In the genomic region with DNA sequence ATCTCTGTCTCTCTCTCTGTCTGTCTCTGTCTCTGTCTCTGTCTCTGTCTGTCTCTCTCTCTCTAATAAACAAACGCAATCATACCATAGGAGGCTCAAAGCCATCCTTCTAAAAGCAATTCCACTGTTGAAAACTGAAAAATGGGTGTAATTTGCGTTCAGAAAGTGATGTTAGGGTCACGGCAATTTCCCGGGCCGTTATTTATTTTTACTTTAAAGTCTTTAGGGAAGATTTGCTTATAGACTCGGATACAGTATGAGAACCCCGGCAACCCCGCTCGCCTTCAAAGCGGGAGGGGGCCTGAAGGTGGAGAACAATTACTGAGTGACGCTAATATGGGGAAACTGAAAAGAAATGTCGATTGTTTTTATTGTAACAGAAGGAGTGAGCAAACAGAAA, we compare ENCODE assay signal across 14 mouse cellular contexts. TPM values are rescaled to one million over a fixed set of nuclear protein-coding genes. Genes with fewer than 3 reads are reported as not detected.
A peak's percentile ranks its signal among the peaks of the same experiment; 100 is the strongest.
DNase-seq lines count a peak whose midpoint lies in the region; ATAC-seq and TF ChIP-seq lines count a peak whose summit lies in the region.
"Had no signal": no experiment of that assay in that cellular context is flagged by ENCODE, and none has a peak within 500 bp of the region (broad histone marks: within the 10 kb centered on the region; RNA-seq: fewer than 3 reads in every experiment).

No protein-coding gene starts in this region.

- WGBS in heart, postnatal 0 days: 6% methylated on average over 12 of the region's 12 CpGs
- 2% methylated on average over 12 of the region's 12 CpGs for WGBS in midbrain, embryonic 11.5 days
- WGBS in midbrain, embryonic 16.5 days: 1% methylated on average over 12 of the region's 12 CpGs
- 1% methylated on average over 12 of the region's 12 CpGs for WGBS in limb, embryonic 10.5 days
- WGBS in stomach, embryonic 15.5 days: 3% methylated on average over 12 of the region's 12 CpGs

- H3K27ac ChIP-seq in heart, postnatal 0 days (ENCODE audit: low read depth): no peak overlapping the region
- no peak overlapping the region for H3K27ac ChIP-seq in midbrain, embryonic 11.5 days (ENCODE audit: low read depth, low read length)
- H3K27ac ChIP-seq in midbrain, embryonic 16.5 days (ENCODE audit: low read length): no peak overlapping the region
- no peak overlapping the region for H3K27ac ChIP-seq in limb, embryonic 10.5 days
- H3K27ac ChIP-seq in stomach, embryonic 15.5 days: no peak overlapping the region
- H3K27ac ChIP-seq: macrophage had no signal

- no peak for TF ChIP-seq EP300 in heart, postnatal 0 days (IDR thresholded peaks at IDR 0.05; ENCODE audit: low read depth)

- peaks cover 5% of the 10 kb centered on the region; the same call in 1 of the 2 replicates for H3K9me3 ChIP-seq in heart, postnatal 0 days (replicated peaks; ENCODE audit: control insufficient read depth, low read length)
- no peaks in the 10 kb centered on the region; the same call in 1 of the 2 replicates for H3K9me3 ChIP-seq in midbrain, embryonic 11.5 days (ENCODE audit: control insufficient read depth, low read length)
- no peaks in the 10 kb centered on the region; the same call in 1 of the 2 replicates for H3K9me3 ChIP-seq in midbrain, embryonic 16.5 days (replicated peaks; ENCODE audit: control insufficient read depth, low read length, poor library complexity, severe bottlenecking)
- H3K9me3 ChIP-seq in limb, embryonic 10.5 days (replicated peaks): no peaks in the 10 kb centered on the region
- no peaks in the 10 kb centered on the region for H3K9me3 ChIP-seq in stomach, embryonic 15.5 days

- H3K4me1 ChIP-seq in heart, postnatal 0 days (ENCODE audit: control insufficient read depth, insufficient read depth): 0 out of 2 replicates have a peak, but pooled peaks cover 3% of the 10 kb centered on the region
- peaks cover 12% of the 10 kb centered on the region for H3K4me1 ChIP-seq in midbrain, embryonic 11.5 days (ENCODE audit: control insufficient read depth, insufficient read depth, low read length)
- H3K4me1 ChIP-seq in midbrain, embryonic 16.5 days (ENCODE audit: control insufficient read depth, insufficient read depth, low read length): no peaks in the 10 kb centered on the region
- peaks cover 51% of the 10 kb centered on the region for H3K4me1 ChIP-seq in limb, embryonic 10.5 days
- peaks cover 17% of the 10 kb centered on the region for H3K4me1 ChIP-seq in stomach, embryonic 15.5 days

- peak overlapping the region; percentile 25 for H3K4me3 ChIP-seq in heart, postnatal 0 days (ENCODE audit: low read depth, low read length)
- H3K4me3 ChIP-seq in midbrain, embryonic 11.5 days (ENCODE audit: low read depth, low read length): no peak overlapping the region
- no peak overlapping the region for H3K4me3 ChIP-seq in midbrain, embryonic 16.5 days (ENCODE audit: low read depth, low read length)
- H3K4me3 ChIP-seq in limb, embryonic 10.5 days: peak overlapping the region; percentile 38
- peak overlapping the region; percentile 28 for H3K4me3 ChIP-seq in stomach, embryonic 15.5 days (replicated peaks)
- H3K4me3 ChIP-seq: myocyte had no signal

- DNase-seq in heart, postnatal 0 days (ENCODE audit: low spot score): no peak
- no peak for DNase-seq in heart, adult 11 months
- DNase-seq in midbrain, embryonic 11.5 days (ENCODE audit: low spot score, missing footprints): peak; percentile 93
- no peak for DNase-seq in limb, embryonic 10.5 days (ENCODE audit: low spot score)
- DNase-seq in urinary bladder, postnatal 25 days (ENCODE audit: low spot score): no peak
- no peak for DNase-seq in left cerebral cortex, adult 18-20 months (ENCODE audit: low spot score in 2 of 2)
- DNase-seq: adrenal gland, postnatal 25 days; cerebellum, adult 11 months had no signal

- H3K27me3 ChIP-seq in heart, postnatal 0 days (ENCODE audit: control insufficient read depth, insufficient read depth, low read length): peaks cover 99% of the 10 kb centered on the region
- H3K27me3 ChIP-seq in midbrain, embryonic 11.5 days (ENCODE audit: control insufficient read depth, insufficient read depth, low read length): peaks cover 98% of the 10 kb centered on the region
- H3K27me3 ChIP-seq in midbrain, embryonic 16.5 days (ENCODE audit: control insufficient read depth, insufficient read depth, low read depth, low read length): peaks cover 69% of the 10 kb centered on the region
- H3K27me3 ChIP-seq in limb, embryonic 10.5 days (ENCODE audit: low read depth, poor library complexity, severe bottlenecking): peaks cover 100% of the 10 kb centered on the region
- peaks cover 90% of the 10 kb centered on the region for H3K27me3 ChIP-seq in stomach, embryonic 15.5 days (replicated peaks)
- H3K27me3 ChIP-seq: CH12.LX had no signal

- no peak for ATAC-seq in heart, postnatal 0 days (ENCODE audit: insufficient read depth, low read depth)
- no peak for ATAC-seq in midbrain, embryonic 11.5 days (ENCODE audit: low FRiP score)
- no peak for ATAC-seq in midbrain, embryonic 16.5 days
- ATAC-seq in stomach, embryonic 15.5 days (ENCODE audit: insufficient read depth, low FRiP score, low read depth): no peak

- TF ChIP-seq CTCF in heart, postnatal 0 days (IDR thresholded peaks at IDR 0.05; ENCODE audit: low read depth): no peak

- peak overlapping the region; percentile 31; the same call in 1 of the 2 replicates for H3K4me2 ChIP-seq in heart, postnatal 0 days (ENCODE audit: low read depth, low read length)
- peak overlapping the region; percentile 29; the same call in 1 of the 2 replicates for H3K4me2 ChIP-seq in midbrain, embryonic 11.5 days
- H3K4me2 ChIP-seq in midbrain, embryonic 16.5 days (ENCODE audit: low read length): no peak overlapping the region
- peak overlapping the region; percentile 43 for H3K4me2 ChIP-seq in stomach, embryonic 15.5 days

- H3K36me3 ChIP-seq in heart, postnatal 0 days (replicated peaks; ENCODE audit: control insufficient read depth, insufficient read depth, low read length): no peaks in the 10 kb centered on the region
- no peaks in the 10 kb centered on the region for H3K36me3 ChIP-seq in midbrain, embryonic 11.5 days (ENCODE audit: control insufficient read depth, insufficient read depth, low read length)
- no peaks in the 10 kb centered on the region for H3K36me3 ChIP-seq in midbrain, embryonic 16.5 days (ENCODE audit: control insufficient read depth, insufficient read depth, low read length)
- H3K36me3 ChIP-seq in limb, embryonic 10.5 days: no peaks in the 10 kb centered on the region
- H3K36me3 ChIP-seq in stomach, embryonic 15.5 days: no peaks in the 10 kb centered on the region

- no peak overlapping the region for H3K9ac ChIP-seq in heart, postnatal 0 days (replicated peaks; ENCODE audit: low read depth, low read length)
- H3K9ac ChIP-seq in midbrain, embryonic 11.5 days (ENCODE audit: low read length): no peak overlapping the region
- H3K9ac ChIP-seq in midbrain, embryonic 16.5 days (ENCODE audit: low read depth, low read length): no peak overlapping the region
- H3K9ac ChIP-seq in stomach, embryonic 15.5 days: no peak overlapping the region

RNA-seq across cellular contexts. Expression of a gene that starts 0.6 kb away (rescaled TPM):
- total RNA-seq in heart, postnatal 0 days (2014; rRNA removed; ENCODE audit: low replicate concordance): 0.12 TPM in 1 of 2 replicates, not detected in the other
- 0.10 and 0.12 TPM in 2 replicates for polyA plus RNA-seq in heart, postnatal 0 days (2015; fragmentation: Nextera tagmentation; extraction: Ambion mirVana)
- 0.08 TPM in 2 replicates for polyA plus RNA-seq in midbrain, embryonic 11.5 days (2014; fragmentation: Nextera tagmentation; extraction: Ambion mirVana)
- polyA plus RNA-seq in midbrain, embryonic 16.5 days (2015; fragmentation: Nextera tagmentation; extraction: Ambion mirVana): not detected in 2 replicates
- polyA plus RNA-seq in limb, embryonic 10.5 days (2016; fragmentation: Nextera tagmentation; extraction: Ambion mirVana): 0.50 and 2.2 TPM in 2 replicates
- polyA plus RNA-seq in stomach, embryonic 15.5 days (2015; fragmentation: Nextera tagmentation; extraction: Ambion mirVana): 1.9 and 2.8 TPM in 2 replicates
- not detected for total RNA-seq in left cerebral cortex, adult 18-20 months (2021)
- total RNA-seq: adrenal gland, postnatal 25 days; CH12.LX; hematopoietic stem cell, adult 5-6 weeks had no signal
- polyA plus RNA-seq: macrophage had no signal

Comparison
In these comparisons a context has a peak if more than half of its experiments do, and no peak if none do; other contexts are left out.
1. H3K4me3 ChIP-seq: peak in heart, postnatal 0 days (single experiment), limb, embryonic 10.5 days (single experiment) and stomach, embryonic 15.5 days (single experiment); none in midbrain, embryonic 11.5 days (single experiment) and midbrain, embryonic 16.5 days (single experiment).